Mouse (Mus musculus) liver, postnatal 0 days (tissue): ENCODE results near the gene Rpusd3. TPM values are rescaled to one million over a fixed set of nuclear protein-coding genes. Genes with fewer than 3 reads are reported as not detected.

ENCODE experiments used
- ATAC-seq: fragments of 200-750 bp; cut with Nextera tagmentation; 2 replicates; pipeline ENCODE4 v1.8.0; 2017; ENCODE audit warnings: mild to moderate bottlenecking, moderate library complexity
- DNase-seq: peaks from one replicate; pipeline ENCODE4 v3.0.0-alpha.2; 2016
- H3K27ac ChIP-seq: fragments of 300-500 bp; sonication (generic); 2 replicates; pipeline ENCODE4 v1.5.1; 2014; ENCODE audit warnings: antibody characterized with exemption, moderate library complexity, mild to moderate bottlenecking, low read depth
- H3K27me3 ChIP-seq: fragments of 300-500 bp; sonication (generic); 2 replicates; pipeline ENCODE4 v1.6.1; 2014; ENCODE audit warnings: low read length, control low read depth, mixed read lengths; ENCODE audit not compliant: insufficient read depth
- H3K36me3 ChIP-seq: fragments of 300-500 bp; sonication (generic); replicated peaks from 2 replicates; pipeline ENCODE4 v1.6.1; 2014; ENCODE audit warnings: mild to moderate bottlenecking, control low read depth, low read length, moderate library complexity, mixed read lengths; ENCODE audit not compliant: insufficient read depth
- H3K4me1 ChIP-seq: fragments of 300-500 bp; sonication (generic); 2 replicates; pipeline ENCODE4 v1.6.1; 2014; ENCODE audit warnings: antibody characterized with exemption, mild to moderate bottlenecking, control low read depth; ENCODE audit not compliant: insufficient read depth
- H3K4me2 ChIP-seq: fragments of 300-500 bp; sonication (generic); 2 replicates; pipeline ENCODE4 v1.6.1; 2014; ENCODE audit warnings: low read depth, mild to moderate bottlenecking, low read length, moderate library complexity, mixed read lengths
- H3K4me3 ChIP-seq: fragments of 300-500 bp; sonication (generic); 2 replicates; pipeline ENCODE4 v1.5.1; 2014; ENCODE audit warnings: low read depth, low read length
- H3K9ac ChIP-seq: fragments of 300-500 bp; sonication (generic); replicated peaks from 2 replicates; pipeline ENCODE4 v1.6.1; 2014; ENCODE audit warnings: mild to moderate bottlenecking, moderate library complexity
- H3K9me3 ChIP-seq: fragments of 300-500 bp; sonication (generic); 2 replicates; pipeline ENCODE4 v1.6.1; 2016; ENCODE audit warnings: mild to moderate bottlenecking, control low read depth, low read length, mixed read lengths
- CTCF ChIP-seq: sonication (generic); IDR thresholded peaks from 2 replicates; pipeline ENCODE4 v1.5.1; 2016; ENCODE audit warnings: antibody characterized with exemption, low read depth
- EP300 ChIP-seq: IDR thresholded peaks from 2 replicates; pipeline ENCODE4 v1.6.1; 2016; ENCODE audit warnings: antibody characterized with exemption, low read depth, mild to moderate bottlenecking
- WGBS: fragments of 180-500 bp; shearing (Covaris S2); extraction: QIAGEN DNeasy Blood & Tissue Kit; methylation state at CpG from one replicate; pipeline ENCODE4 v1.1.7; 2014; ENCODE audit not compliant: insufficient replicate concordance; 5-methylcytosine and 5-hydroxymethylcytosine counted together
- polyA plus RNA-seq: library from polyadenylated mRNA; unstranded; fragments of >200 nt; fragmentation: Nextera tagmentation; extraction: Ambion mirVana; gene quantifications from 2 replicates; pipeline ENCODE4 v1.2.1, GENCODE M21; 2015

Gene Rpusd3
- 17.1 and 20.5 TPM in 2 replicates for polyA plus RNA-seq

GRCm38 (mm10) chr6:113419199-113419587, at the start of gene Rpusd3:
Gene Rpusd3, minus strand, starts transcription at chr6:113419340.
- Histone ChIP-seq H3K4me3 (peak within 1 kb of the TSS; percentile 63), H3K36me3 (peaks cover 11% of the 10 kb centered on the region; the same call in 1 of the 2 replicates), H3K9me3 (no peaks in the 10 kb centered on the region), H3K27ac (peak within 1 kb of the TSS; percentile 31; the same call in 1 of the 2 replicates), H3K4me2 (peak within 1 kb of the TSS; percentile 94), H3K27me3 (no peaks in the 10 kb centered on the region), H3K4me1 (peaks cover 16% of the 10 kb centered on the region), H3K9ac (peak within 1 kb of the TSS; percentile 84)
- WGBS: 0% methylated on average over 25 of the region's 25 CpGs
- peak; percentile 98 for ATAC-seq
- no peak for TF ChIP-seq CTCF
- TF ChIP-seq EP300: no peak
- DNase-seq: peak; percentile 98

DNA sequence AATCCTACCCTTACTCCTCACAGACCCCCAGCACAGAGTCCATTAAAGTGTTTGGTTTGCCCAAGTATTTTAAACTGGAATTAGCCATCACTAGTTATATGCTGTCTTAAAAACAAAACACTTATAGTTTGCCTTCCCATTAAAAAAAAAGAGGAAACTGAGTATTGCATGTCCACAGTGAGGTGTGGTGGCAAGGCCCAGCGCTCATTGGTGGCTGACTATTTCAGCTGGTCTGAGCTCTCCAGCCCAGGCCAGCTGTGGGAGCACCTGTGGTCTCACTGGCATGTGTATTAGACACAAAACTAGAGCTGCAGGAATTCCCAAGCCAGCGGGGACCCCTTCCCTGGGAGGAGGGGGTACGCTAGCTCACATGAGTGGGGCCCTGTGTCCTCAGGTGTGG, 49.4 kb upstream of the Rpusd3 start:
- H3K4me2 ChIP-seq: no peak overlapping the region

DNA sequence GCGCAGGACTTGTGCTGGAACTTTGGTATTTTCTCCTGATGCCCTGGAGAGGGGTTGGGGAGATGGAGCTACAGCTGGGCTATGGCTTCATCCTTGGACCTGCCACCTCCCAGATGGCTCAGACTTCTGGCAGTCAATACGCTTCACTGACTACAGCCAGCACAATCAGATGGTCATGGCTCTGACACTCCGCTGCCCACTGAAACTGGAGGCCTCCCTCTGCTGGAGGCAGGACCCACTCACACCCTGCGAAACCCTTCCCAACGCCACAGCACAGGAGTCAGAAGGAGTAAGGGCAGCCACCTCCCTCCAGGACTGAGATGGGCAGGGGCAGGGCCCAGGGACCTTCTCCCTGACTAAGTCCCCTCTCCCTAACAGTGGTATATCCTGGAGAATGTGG, 46.5 kb upstream of the Rpusd3 start:
- H3K27me3 ChIP-seq: 0 out of 2 replicates have a peak, but pooled peaks cover 3% of the 10 kb centered on the region
- WGBS: 61% methylated on average over 5 of the region's 5 CpGs
- no peak for ATAC-seq
- no peak overlapping the region for H3K27ac ChIP-seq
- no peak overlapping the region for H3K4me2 ChIP-seq
- no peaks in the 10 kb centered on the region for H3K9me3 ChIP-seq
- H3K4me3 ChIP-seq: no peak overlapping the region
- H3K4me1 ChIP-seq: peaks cover 9% of the 10 kb centered on the region; the same call in 1 of the 2 replicates
- peak; percentile 42 for TF ChIP-seq CTCF
- no peak for TF ChIP-seq EP300
- H3K36me3 ChIP-seq: no peaks in the 10 kb centered on the region
- no peak overlapping the region for H3K9ac ChIP-seq
- DNase-seq: no peak

More for the DNA sequence above, 49.4 kb upstream of the Rpusd3 start:
- Histone ChIP-seq H3K9me3 (no peaks in the 10 kb centered on the region), H3K27ac (no peak overlapping the region), H3K4me3 (no peak overlapping the region), H3K4me1 (peaks cover 15% of the 10 kb centered on the region), H3K36me3 (no peaks in the 10 kb centered on the region), H3K27me3 (0 out of 2 replicates have a peak, but pooled peaks cover 6% of the 10 kb centered on the region), H3K9ac (no peak overlapping the region)
- ATAC-seq: no peak
- DNase-seq: no peak
- WGBS: 58% methylated on average over 3 of the region's 3 CpGs
- TF ChIP-seq CTCF (no peak), EP300 (no peak)

GRCm38 (mm10) chr6:113464040-113464439, 44.9 kb upstream of the Rpusd3 start:
- WGBS: 67% methylated on average over 7 of the region's 7 CpGs
- Histone ChIP-seq H3K4me1 (no peaks in the 10 kb centered on the region), H3K27ac (no peak overlapping the region), H3K4me2 (no peak overlapping the region), H3K9me3 (no peaks in the 10 kb centered on the region), H3K27me3 (no peaks in the 10 kb centered on the region), H3K4me3 (no peak overlapping the region), H3K36me3 (no peaks in the 10 kb centered on the region), H3K9ac (no peak overlapping the region)
- no peak for ATAC-seq
- TF ChIP-seq CTCF (no peak), EP300 (no peak)
- DNase-seq: no peak

DNA sequence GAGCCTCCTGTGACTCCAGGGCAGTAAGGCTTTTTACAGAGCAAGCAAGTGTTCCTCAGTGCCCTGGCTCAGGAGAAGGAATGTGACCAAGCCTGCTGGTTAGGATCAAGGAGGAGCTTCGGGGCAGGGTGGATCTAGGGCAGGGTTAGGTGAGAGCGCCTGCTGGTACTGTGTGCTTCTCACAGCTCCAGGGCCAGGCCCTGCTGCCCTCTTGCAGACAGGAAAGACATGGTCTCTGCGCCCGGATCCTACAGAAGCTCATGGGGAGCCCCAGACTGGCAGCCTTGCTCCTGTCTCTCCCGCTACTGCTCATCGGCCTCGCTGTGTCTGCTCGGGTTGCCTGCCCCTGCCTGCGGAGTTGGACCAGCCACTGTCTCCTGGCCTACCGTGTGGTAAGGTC, 39.5 kb upstream of the Rpusd3 start:
- ATAC-seq (no peak), DNase-seq (no peak)
- Histone ChIP-seq H3K4me3 (no peak overlapping the region), H3K36me3 (no peaks in the 10 kb centered on the region), H3K9me3 (no peaks in the 10 kb centered on the region), H3K27ac (no peak overlapping the region), H3K27me3 (no peaks in the 10 kb centered on the region), H3K9ac (no peak overlapping the region), H3K4me2 (no peak overlapping the region), H3K4me1 (no peaks in the 10 kb centered on the region)
- WGBS: 69% methylated on average over 10 of the region's 10 CpGs
- no peak for TF ChIP-seq CTCF
- TF ChIP-seq EP300: no peak

DNA sequence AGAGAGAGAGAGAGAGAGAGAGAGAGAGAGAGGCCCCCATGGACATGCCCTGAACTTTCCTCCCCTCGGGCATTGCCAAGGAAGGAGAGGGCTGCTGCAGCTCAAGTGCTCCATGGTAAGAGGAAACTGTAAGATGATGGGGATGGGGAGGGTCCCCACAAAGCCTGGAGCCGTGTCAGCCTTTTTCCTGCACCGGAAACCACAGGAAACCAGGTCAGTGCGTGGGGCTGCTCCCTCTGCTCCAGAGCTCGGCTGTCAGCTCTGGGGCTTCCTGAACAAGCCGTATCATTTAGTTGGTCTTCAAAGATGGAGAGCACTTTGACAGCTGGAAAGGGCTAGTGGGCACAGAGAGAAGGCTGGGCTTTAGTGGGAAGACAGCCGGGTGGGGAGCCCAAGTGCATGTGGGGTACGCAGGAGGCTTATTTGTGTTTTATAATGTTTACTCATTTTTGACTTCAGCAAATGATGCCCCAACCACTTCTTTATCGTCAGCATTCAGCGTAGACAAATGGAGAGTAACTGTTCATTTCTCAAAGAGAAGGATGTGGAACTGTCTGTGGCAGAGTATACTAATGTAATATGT, 38.9 kb upstream of the Rpusd3 start, which contains the start of gene Il17re:
Il17re (plus strand) TSS at position 533 of the 583 bp plus-strand sequence.
- WGBS: 25% methylated on average over 10 of the region's 10 CpGs
- no peaks in the 10 kb centered on the region for H3K27me3 ChIP-seq
- ATAC-seq (no peak), DNase-seq (no peak)
- TF ChIP-seq CTCF (no peak), EP300 (no peak)
- no peak within 1 kb of the TSS for H3K9ac ChIP-seq
- no peaks in the 10 kb centered on the region for H3K36me3 ChIP-seq
- no peak within 1 kb of the TSS for H3K27ac ChIP-seq
- no peak within 1 kb of the TSS for H3K4me3 ChIP-seq
- no peaks in the 10 kb centered on the region for H3K4me1 ChIP-seq
- H3K9me3 ChIP-seq: no peaks in the 10 kb centered on the region
- H3K4me2 ChIP-seq: no peak within 1 kb of the TSS
